Mouse (Mus musculus): Measurements from ENCODE around the gene Spsb1. TPM values are rescaled to one million over a fixed set of nuclear protein-coding genes. Genes with fewer than 3 reads are reported as not detected.

Gene Spsb1
- 0.04 and 0.34 TPM in 2 replicates for total RNA-seq (2012; rRNA removed)
- 0.07 and 0.16 TPM in 2 replicates for total RNA-seq (2014; rRNA removed)
- polyA plus RNA-seq (2012; ENCODE audit: insufficient read length, low read depth): 0.16 and 0.19 TPM in 2 replicates

DNA sequence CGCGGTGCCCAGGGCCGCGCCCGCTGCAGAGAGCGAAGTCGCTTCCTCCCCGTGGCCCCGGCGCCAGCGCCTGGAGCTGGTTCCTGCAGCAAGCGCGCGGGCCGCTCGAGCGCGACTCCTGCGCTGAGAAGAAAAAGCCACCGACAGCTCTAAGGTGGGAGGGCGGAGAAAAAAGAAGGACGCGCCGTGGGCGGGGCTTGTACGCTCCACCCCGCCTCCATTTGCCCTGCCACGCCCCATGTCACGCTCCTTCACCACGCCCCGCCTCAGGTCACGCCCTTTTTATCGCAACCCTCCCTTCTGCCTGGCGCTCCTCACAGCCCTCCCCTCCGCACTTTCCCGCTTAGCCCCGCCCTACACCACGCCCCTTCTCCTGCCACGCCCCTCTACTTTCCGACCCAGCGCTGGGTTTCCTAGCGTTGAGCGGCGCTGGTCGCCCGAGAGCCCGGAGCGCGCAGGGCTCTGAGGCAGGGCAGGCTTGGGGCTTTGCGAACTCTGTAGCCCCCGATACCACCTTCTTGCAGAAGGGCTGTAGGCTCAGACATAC, at the start of gene Spsb1:
TSS of gene Spsb1 (minus strand) at position 151 of the 547 bp plus-strand sequence.
- Histone ChIP-seq H3K9ac (ENCODE audit: insufficient read depth, low read depth) (no peak within 1 kb of the TSS), H3K4me2 (ENCODE audit: insufficient read depth, low read depth, poor library complexity, severe bottlenecking) (peak within 1 kb of the TSS; percentile 93), H3K27ac (ENCODE audit: insufficient read depth, low read depth) (no peak within 1 kb of the TSS), H3K9me3 (replicated peaks; ENCODE audit: low read length) (peaks cover 2% of the 10 kb centered on the region), H3K4me3 (replicated peaks in 1 of 3; ENCODE audit: low read depth in 2 of 3, low read length in 2 of 3, poor library complexity in 1 of 3) (peak within 1 kb of the TSS; percentile 28 to 55 (median 31)), H3K27me3 (replicated peaks) (peaks cover 63% of the 10 kb centered on the region), H3K36me3 (replicated peaks in 1 of 2; ENCODE audit: control insufficient read depth in 1 of 2, insufficient read depth in 1 of 2, low read length in 1 of 2) (no peaks in the 10 kb centered on the region), H3K79me2 (replicated peaks; ENCODE audit: control insufficient read depth, extremely low read depth, insufficient read depth, poor library complexity, severe bottlenecking) (no peaks in the 10 kb centered on the region), H3K4me1 (ENCODE audit: control insufficient read depth in 1 of 2, insufficient read depth in 2 of 2) (peaks cover 0 to 15% of the 10 kb centered on the region in 2 experiments; a peak in 2 of 4 replicates)
- peak; percentile 93 for DNase-seq (ENCODE audit: extremely low read depth)
- TF ChIP-seq PAX5 (IDR thresholded peaks at IDR 0.05; ENCODE audit: low read length) (no peak), POLR2A (IDR thresholded peaks at IDR 0.05; ENCODE audit: low read depth, low read length) (peak; percentile 53; the same call in 1 of the 2 replicates), CHD1 (IDR thresholded peaks at IDR 0.05; ENCODE audit: low read depth, low read length) (no peak), TBP (conservative IDR thresholded peaks at IDR 0.05; ENCODE audit: low read depth, low read length) (no peak), ZNF384 (IDR thresholded peaks at IDR 0.05; ENCODE audit: low read depth, low read length) (peak; percentile 22; the same call in 1 of the 2 replicates), TCF12 (IDR thresholded peaks at IDR 0.05; ENCODE audit: low read depth, low read length) (peak; percentile 37; the same call in 1 of the 2 replicates), ELF1 (IDR thresholded peaks at IDR 0.05; ENCODE audit: low read depth, low read length) (peak; percentile 38), NRF1 (IDR thresholded peaks at IDR 0.05; ENCODE audit: low read depth, low read length) (0 out of 2 replicates have a peak, but pooled peaks have one; percentile 21), BHLHE40 (IDR thresholded peaks at IDR 0.05; ENCODE audit: low read depth, low read length) (peak; percentile 60), GABPA (IDR thresholded peaks at IDR 0.05; ENCODE audit: insufficient replicate concordance, low read depth, low read length) (no peak), UBTF (IDR thresholded peaks at IDR 0.05; ENCODE audit: low read depth, low read length) (peak; percentile 92), MAX (IDR thresholded peaks at IDR 0.05; ENCODE audit: low read length) (peak; percentile 59; the same call in 1 of the 2 replicates), MAZ (IDR thresholded peaks at IDR 0.05; ENCODE audit: low read depth, low read length) (peak; percentile 96; the same call in 1 of the 2 replicates), HCFC1 (IDR thresholded peaks at IDR 0.05; ENCODE audit: low read depth, low read length) (0 out of 2 replicates have a peak, but pooled peaks have one; percentile 20), SMC3 (IDR thresholded peaks at IDR 0.05; ENCODE audit: low read depth, low read length) (peak; percentile 8; the same call in 1 of the 2 replicates), RCOR1 (conservative IDR thresholded peaks at IDR 0.05; ENCODE audit: low read depth, low read length) (no peak), SIN3A (IDR thresholded peaks at IDR 0.05; ENCODE audit: low read length) (no peak; the same call in 1 of the 2 replicates)
- in situ Hi-C loops (cut with MboI; ENCODE audit: low pct_ligation_motif_present, low pct_unique_long_range_greater_than_20kb, low sequenced_read_pairs) (loop anchor here (5.0 kb wide), 2 partner anchors 118 to 153 kb away; no protein-coding TSS in a partner anchor), dilution Hi-C loops (cut with MboI; ENCODE audit: extremely low pct_ligation_motif_present, extremely low pct_unique_long_range_greater_than_20kb, low sequenced_read_pairs) (loop anchor here (25.0 kb wide), 1 partner anchor 168 kb away; no protein-coding TSS in a partner anchor)

GRCm38 (mm10) chr4:150003641-150004040, 48.8 kb upstream of the Spsb1 start:
- no peak for DNase-seq (ENCODE audit: extremely low read depth)
- no peak for TF ChIP-seq UBTF (IDR thresholded peaks at IDR 0.05; ENCODE audit: low read depth, low read length)
- no peak for TF ChIP-seq TBP (conservative IDR thresholded peaks at IDR 0.05; ENCODE audit: low read depth, low read length)
- TF ChIP-seq RAD21 (IDR thresholded peaks at IDR 0.05; ENCODE audit: low read depth, low read length): no peak
- TF ChIP-seq JUN (IDR thresholded peaks at IDR 0.05; ENCODE audit: insufficient read depth, low read depth, low read length): no peak
- no peak for TF ChIP-seq NELFE (IDR thresholded peaks at IDR 0.05; ENCODE audit: low read depth, low read length)
- TF ChIP-seq E2F4 (IDR thresholded peaks at IDR 0.05; ENCODE audit: insufficient replicate concordance, low read depth, low read length): no peak
- TF ChIP-seq MYC (IDR thresholded peaks at IDR 0.05; ENCODE audit: low read depth, low read length): no peak
- TF ChIP-seq GABPA (IDR thresholded peaks at IDR 0.05; ENCODE audit: insufficient replicate concordance, low read depth, low read length): no peak
- TF ChIP-seq USF1 (IDR thresholded peaks at IDR 0.05; ENCODE audit: low read depth, low read length): no peak
- TF ChIP-seq RCOR1 (conservative IDR thresholded peaks at IDR 0.05; ENCODE audit: low read depth, low read length): no peak
- no peak for TF ChIP-seq SIN3A (IDR thresholded peaks at IDR 0.05; ENCODE audit: low read length)
- TF ChIP-seq CHD1 (IDR thresholded peaks at IDR 0.05; ENCODE audit: low read depth, low read length): no peak
- no peak for TF ChIP-seq ZMIZ1 (IDR thresholded peaks at IDR 0.05; ENCODE audit: low read depth, low read length)
- no peak for TF ChIP-seq CTCF (conservative IDR thresholded peaks at IDR 0.05 in 1 of 2, IDR thresholded peaks at IDR 0.05 in 1 of 2; ENCODE audit: low read depth in 2 of 2, low read length in 2 of 2)
- dilution Hi-C loops (cut with MboI; ENCODE audit: extremely low pct_ligation_motif_present, extremely low pct_unique_long_range_greater_than_20kb, low sequenced_read_pairs): no loop called here
- in situ Hi-C loops (cut with MboI; ENCODE audit: low pct_ligation_motif_present, low pct_unique_long_range_greater_than_20kb, low sequenced_read_pairs): no loop called here
- Histone ChIP-seq H3K4me3 (replicated peaks in 1 of 3; ENCODE audit: low read depth in 2 of 3, low read length in 2 of 3, poor library complexity in 1 of 3) (no peak overlapping the region), H3K36me3 (replicated peaks in 1 of 2; ENCODE audit: control insufficient read depth in 1 of 2, insufficient read depth in 1 of 2, low read length in 1 of 2) (peaks cover 4 to 29% of the 10 kb centered on the region in 2 experiments), H3K79me2 (replicated peaks; ENCODE audit: control insufficient read depth, extremely low read depth, insufficient read depth, poor library complexity, severe bottlenecking) (peaks cover 7% of the 10 kb centered on the region), H3K27me3 (replicated peaks) (no peaks in the 10 kb centered on the region), H3K4me1 (ENCODE audit: control insufficient read depth in 1 of 2, insufficient read depth in 2 of 2) (peaks cover 26 to 69% of the 10 kb centered on the region in 2 experiments), H3K9me3 (replicated peaks; ENCODE audit: low read length) (peaks cover 9% of the 10 kb centered on the region), H3K9ac (ENCODE audit: insufficient read depth, low read depth) (no peak overlapping the region), H3K27ac (ENCODE audit: insufficient read depth, low read depth) (no peak overlapping the region), H3K4me2 (ENCODE audit: insufficient read depth, low read depth, poor library complexity, severe bottlenecking) (no peak overlapping the region)
